Mouse (Mus musculus): Measurements from ENCODE around the gene Tmem259. TPM values are rescaled to one million over a fixed set of nuclear protein-coding genes. Genes with fewer than 3 reads are reported as not detected.

The Tmem259 gene
- polyA plus RNA-seq, 3 experiments from 2014 or later = 2.0 to 2.5 (median 2.0) TPM

DNA sequence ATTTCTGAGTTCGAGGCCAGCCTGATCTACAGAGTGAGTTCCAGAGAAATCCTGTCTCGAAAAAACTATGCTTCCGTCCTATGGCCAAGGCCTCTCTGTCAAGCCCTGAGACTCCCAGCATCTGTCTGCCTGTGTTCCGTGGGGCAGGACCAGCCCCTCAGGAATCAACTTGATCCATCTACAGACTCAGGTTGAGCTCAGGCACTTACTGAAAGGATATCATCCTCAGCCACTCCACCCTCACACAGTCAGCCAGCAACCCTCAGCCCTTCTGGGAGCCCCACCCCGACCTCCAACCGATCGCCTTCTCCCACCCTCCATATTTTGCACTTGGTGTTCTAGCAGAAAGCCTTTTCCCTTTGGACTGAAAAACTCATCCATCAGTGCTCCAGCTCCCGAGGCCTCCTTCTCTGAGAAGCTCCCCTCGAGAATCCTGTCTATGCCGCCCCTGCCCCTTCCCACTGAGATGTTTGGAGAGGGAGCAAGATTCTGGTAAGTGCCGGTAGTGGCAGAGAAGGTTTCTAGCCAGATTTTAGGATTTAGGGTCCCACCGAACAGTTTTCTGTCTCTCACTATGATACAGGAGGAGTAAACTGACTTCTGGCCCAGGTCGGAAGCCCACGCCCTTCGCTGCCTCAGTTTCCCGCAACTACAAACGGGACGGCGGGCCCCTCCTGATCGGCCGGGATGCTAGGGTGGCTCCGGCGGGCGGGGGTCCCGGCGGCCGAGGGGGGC lies 3.8 kb upstream of the Tmem259 start:
- ATAC-seq = no peak

DNA sequence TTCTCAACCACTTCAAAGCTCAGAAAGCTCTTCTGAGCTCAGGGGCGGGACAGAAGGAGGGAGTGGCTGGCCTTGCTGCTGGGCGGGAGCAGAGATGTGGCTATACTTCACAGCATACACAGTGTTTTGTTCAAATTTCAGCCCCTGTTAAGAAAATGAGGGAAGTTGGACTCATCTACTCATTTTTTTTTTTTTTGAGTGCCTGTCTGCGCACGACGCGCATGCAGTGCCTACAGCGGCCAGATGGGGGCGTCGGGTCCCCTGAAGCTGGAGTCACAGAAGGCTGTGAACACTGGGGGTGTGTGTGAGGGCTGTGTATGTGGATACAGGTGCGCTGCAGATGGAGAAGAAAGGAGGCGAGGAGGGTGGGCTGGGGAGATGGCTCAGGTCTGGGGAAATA lies 2.8 kb upstream of the Tmem259 start:
- ATAC-seq = peak; percentile 5

DNA sequence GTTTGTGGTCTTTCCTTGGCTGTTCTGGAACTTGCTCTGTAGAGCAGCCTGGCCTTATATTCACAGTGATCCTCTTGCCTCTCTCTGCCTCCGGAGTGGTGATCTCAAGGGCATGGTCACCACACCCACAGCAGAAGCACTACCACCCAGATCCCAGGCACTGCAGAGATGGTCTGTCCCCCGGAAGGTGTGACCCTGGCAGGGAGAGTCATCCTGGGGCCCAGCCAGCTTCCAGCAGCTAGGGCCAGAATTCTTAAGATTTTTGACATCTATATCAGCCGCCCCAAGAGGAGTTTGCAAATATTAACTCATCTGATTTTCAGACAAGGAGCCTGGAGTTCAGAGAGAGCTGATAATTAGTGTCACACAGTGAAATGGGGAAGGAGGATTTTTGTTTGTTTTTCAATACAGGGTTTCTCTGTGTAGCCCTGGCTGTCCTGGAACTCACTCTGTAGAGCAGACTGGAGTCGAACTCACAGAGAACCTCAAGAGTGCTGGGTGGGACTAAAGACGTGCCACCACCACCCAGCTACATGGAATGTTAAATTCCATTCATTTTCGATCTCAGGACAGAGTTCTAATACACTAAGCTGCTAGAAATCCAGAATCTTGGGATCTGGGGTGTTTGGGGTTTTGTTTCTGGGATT lies 2.2 kb upstream of the Tmem259 start:
- ATAC-seq = no peak

DNA sequence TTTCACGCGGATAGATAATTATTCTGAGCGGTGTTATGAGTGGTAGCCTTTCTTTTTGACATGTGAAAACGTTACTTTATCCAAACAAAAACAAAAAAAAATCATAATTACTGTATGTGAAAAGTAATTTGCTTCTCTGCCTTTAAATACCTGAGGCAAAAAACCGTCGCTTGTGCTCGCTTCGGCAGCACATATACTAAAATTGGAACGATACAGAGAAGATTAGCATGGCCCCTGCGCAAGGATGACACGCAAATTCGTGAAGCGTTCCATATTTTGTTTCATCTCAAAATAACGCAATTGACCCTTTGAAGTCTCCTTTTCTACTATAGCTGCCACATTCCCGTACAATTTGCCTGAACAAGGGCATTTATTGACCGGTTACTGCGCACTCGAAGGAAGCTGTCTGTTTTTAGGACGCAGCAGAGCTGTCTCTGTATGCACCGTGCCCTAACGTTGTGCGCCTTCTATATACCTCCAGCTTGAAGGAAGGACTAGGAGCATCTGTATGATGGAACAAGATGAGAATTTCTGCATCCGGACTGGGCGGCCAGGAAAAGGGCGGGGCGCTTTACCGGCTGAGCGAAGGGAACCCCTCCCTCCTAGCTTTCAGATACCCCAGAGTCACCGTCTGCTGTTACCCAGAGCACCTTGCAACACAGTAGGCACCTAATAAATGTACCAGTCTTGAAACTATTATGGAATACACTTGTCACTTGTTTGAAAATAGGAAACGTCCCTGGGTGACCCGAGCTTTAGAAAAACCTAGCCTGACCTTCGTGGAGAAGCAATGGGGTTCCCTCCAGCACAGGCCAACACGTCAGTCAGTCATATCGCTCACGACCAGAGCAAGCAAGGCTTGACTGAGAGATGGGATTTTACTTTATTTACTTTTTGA lies 1.5 kb upstream of the Tmem259 start:
- peak; percentile 23 for ATAC-seq

DNA sequence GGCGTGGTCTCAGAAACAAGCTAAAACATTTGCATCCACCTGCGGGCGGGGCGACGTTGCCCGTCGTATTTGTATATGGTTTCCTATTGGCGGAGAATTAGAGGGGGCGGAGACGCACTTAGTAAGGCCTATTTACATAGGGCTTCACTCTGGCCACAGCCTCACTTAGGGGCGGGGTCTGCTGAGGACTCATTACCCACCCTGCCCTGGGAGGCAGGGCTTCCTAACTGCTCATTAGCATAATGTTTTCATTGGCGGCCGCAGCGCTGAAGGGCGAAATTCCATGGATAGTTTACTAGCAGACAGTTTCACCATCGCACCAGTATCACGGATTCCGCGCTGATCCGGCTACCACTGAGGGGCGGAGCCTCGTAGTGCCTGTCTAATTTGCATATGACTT lies 741 bp upstream of the Tmem259 start:
- peak; percentile 79 for ATAC-seq

DNA sequence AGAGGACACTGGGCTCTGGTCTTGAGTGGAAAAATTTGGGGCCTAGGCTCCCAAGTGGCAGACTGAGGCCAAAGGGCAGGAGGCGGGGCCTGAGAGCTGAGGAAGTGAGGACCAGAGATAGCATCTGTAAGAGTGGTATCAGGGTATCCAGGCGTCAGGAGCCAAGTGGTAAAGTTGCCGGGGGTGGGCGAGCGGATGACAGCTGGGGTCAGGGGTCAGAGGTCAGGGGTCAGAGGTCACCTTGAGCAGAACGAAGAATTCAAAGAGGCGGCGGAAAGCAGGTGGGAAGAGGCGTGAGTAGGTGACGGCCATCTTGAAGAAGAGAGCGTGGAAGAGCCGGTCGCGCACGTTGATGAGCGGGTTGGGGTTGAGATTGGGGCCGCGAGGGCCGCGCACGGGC lies 460 bp downstream of the Tmem259 start:
- no peak for ATAC-seq

DNA sequence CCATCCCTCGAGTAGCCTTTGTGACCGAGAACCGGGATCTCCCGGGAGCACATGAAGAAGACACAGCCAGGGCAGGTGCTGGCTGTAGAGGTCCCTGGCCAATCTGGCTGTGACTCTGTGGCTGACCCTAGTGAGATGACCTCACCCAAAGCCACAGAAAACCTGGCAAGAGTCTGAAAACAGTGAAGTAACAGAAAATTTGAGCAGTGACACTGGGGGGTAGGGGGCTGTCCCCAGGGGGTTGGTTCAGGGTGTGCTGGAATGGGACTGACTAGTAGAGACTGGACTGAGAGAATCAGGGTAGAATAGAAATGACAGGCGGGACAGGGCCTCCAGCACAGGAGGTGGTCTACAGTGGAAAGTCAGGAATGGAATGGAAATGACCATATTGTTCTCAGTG lies 925 bp downstream of the Tmem259 start:
- ATAC-seq = no peak

DNA sequence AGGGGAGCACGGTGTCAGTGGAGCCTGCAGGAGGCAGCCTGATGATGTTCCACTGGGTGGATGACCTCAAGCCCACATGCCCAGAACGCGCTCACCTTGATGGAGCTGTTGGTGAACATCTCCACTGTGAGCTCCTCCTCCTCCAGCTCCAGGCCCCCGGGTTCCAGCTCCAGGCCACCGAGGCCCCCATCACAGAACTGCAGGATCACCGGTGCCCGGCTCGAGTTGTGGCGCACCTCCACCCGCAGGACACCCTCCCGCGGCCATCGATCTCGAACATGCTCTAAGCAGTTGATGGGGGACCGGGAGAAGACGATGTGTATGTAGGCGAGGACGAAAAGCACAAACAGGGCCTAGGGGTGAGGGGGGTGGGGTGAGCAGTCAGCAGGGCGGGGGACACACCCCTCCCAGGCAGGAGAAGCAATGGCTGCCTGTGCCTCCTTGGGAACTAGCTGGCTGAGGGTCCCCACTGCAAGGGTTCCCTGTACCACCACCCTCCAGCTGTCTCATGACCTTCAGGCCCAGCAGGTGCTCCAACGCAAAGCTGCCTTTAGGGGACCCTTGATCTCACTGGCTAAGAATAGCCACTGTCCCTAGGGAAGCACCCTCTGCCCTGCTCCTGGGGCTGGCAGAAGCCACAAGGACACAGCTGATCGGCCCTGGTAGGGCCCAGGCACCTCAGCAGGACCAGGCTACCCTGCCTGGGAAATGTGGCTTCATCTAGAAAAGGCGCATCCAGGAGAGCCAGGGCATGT lies 4.6 kb downstream of the Tmem259 start:
- no peak for ATAC-seq

DNA sequence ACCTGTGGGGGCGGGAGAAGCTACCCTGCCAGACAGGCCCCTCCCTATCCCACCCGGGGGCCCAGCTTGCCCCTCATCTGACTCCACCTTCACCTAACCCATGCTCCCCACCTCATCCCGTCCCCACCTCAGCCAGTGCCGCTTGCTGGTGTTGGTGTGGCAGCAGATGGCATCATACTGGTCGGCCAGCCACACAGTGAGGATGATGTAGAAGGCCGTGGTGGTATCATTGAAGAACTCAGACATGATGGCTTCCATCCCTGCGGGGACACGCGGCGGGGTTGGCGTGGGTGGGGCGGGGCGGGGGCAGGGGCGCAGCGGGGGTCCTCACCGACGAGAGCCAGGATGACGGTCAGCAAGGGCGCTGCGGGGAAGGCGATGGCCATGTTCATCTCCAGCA lies 6.1 kb downstream of the Tmem259 start:
- no peak for ATAC-seq

DNA sequence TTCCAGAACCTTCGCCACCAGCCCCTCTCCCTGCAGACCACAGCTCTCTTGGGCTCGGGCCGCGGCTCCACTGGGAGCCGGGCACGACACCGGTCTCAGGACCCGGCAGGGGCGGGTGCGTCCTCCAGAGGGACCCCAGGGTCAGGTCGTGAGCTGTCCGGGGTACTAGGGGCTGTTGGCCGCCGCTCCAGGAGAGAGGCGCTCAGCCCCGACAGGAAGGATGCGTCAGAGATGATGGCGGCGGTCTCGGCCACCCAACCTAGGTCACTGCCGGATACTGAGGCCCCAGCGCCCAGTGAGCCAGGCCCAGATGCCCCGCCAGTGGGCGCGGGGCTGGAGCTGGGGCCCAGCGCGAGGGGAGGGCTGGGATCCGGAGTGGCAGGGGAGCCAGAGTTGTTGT lies 6.8 kb downstream of the Tmem259 start:
- ATAC-seq = no peak

DNA sequence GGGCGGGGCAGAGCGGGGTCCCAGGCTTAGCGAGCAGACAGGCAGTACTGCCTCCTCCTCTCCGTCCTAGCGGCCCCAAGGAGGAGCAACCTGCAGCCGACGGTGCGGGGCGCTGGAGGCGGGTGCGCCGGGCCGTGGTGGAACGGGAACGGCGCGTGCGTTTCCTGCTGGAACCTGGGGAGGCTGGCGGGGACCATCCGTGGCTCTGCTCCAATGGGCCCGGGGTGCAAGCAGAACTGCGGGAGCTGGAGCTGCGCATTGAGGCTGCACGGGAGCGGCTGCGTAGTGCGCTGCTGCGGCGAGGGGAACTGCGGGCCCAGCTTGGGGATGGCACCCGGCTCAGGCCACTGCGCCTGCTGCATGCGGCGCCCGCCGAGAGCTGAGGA lies 7.4 kb downstream of the Tmem259 start:
- no peak for ATAC-seq

DNA sequence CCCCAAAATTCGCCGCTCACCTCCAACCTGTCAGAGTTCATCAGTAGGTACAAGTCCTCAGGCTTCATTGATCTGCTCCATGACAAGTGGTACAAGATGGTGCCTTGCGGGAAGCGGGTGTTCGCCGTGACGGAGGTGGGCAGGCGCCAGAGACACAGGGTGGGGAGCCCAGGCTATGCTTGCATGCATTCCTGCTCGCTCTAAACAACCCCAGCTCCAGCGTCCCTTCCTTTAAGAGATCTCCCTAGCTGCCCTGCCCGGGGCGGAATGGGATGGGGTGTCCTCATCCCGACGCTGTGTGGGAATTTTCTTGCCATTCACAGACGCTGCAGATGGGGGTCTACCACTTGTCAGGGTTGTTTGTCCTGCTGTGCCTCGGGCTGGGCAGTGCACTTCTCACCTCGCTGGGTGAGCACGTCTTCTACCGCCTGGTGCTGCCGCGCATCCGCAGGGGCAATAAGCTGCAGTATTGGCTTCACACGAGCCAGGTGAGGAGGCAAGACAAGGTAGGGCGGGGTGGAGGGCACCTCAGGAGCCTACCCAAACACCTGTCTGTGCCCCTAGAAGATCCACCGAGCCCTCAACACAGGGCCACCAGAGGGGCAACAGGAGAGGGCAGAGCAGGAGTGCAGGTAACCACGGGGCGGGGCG lies 7.9 kb downstream of the Tmem259 start:
- ATAC-seq = no peak

DNA sequence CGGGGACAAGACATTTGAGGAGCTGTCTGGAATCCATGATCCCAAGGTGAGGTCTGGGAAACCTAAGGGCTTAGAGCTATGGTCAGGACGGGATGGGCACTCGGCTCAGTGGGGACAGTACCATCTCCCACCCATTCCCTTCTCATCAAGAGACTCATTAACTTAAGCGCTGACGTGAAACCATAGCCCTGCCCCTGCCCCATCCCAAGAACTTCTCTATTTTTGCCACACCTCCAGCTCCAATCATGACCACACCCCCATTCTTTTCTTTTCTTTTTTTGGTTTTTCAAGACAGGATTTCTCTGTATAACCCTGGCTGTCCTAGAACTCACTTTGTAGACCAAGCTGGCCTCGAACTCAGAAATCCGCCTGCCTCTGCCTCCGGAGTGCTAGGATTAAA lies 9.5 kb downstream of the Tmem259 start:
- ATAC-seq = no peak

DNA sequence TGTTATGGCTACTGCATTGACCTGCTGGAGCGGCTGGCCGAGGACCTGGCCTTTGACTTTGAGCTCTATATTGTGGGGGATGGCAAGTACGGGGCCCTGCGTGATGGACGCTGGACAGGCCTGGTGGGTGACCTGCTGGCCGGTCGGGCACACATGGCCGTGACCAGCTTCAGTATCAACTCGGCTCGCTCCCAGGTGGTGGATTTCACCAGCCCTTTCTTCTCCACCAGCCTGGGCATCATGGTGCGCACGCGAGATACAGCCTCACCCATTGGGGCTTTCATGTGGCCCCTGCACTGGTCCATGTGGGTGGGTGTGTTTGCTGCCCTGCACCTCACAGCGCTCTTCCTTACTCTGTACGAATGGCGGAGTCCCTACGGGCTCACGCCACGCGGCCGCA lies 10.0 kb downstream of the Tmem259 start:
- ATAC-seq = no peak

DNA sequence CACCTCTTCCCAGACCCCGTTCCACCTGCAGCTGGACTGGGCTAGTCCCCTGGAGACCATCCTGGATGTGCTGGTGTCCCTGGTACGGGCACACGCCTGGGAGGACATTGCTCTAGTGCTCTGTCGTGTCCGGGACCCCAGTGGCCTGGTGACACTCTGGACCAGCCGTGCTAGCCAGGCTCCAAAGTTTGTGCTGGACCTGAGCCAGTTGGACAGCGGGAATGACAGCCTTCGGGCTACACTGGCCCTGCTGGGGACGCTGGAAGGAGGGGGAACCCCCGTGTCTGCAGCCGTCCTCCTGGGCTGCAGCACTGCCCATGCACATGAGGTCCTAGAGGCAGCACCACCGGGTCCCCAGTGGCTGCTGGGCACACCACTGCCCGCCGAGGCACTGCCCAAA lies 11.3 kb downstream of the Tmem259 start:
- ATAC-seq = no peak

DNA sequence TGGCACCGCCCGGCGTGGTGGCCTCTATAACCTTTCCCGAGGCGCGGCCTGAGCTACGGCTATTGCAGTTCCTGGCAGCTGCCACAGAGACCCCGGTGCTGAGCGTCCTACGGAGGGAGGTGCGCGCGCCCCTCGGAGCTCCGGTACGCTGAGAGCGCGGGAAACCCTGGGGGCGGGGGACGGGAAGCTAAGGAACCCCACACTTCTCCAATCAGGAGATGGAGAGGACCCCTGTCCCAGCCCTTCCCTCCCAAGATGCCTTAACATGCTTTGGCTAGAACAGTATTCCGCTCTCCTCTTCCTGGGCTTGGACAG lies 13.0 kb downstream of the Tmem259 start:
- ATAC-seq = no peak

DNA sequence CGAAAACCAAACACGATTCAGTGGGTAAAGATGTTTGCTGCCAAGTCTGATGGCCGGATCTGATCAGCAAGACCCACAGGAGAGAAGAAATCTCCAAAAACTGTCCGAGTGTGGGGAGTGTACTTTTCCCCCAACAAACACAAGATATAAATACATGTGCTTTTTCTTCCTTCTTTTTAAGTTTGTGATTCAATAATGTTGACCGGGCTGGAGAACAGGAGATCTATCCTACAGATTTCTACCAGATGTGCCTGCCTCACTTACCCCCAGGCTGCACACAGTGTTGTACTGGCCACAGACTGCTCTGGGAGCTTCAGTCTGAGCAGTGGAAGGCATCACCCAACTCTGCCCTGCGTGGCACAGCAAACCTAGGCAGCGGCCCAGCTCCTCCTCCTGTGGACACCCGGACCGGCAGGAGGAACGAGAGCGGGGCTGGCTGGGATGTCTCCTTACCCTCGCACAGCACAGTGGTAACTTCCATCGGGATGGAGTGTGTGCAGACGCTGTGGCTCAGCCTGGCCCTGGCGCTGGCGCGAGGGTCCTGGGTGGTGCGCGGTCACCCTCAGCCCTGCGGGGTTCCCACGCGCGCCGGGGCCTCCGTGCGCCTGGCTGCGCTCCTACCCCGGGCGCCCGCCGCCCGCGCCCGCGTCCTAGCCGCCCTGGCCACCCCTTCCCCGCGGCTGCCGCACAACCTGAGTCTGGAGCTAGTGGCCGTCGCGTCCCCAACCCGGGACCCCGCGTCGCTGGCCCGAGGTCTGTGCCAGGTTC lies 13.5 kb downstream of the Tmem259 start, which contains the start of gene Grin3b:
TSS of gene Grin3b (plus strand) at position 301 of the 768 bp plus-strand sequence.
- ATAC-seq = no peak

DNA sequence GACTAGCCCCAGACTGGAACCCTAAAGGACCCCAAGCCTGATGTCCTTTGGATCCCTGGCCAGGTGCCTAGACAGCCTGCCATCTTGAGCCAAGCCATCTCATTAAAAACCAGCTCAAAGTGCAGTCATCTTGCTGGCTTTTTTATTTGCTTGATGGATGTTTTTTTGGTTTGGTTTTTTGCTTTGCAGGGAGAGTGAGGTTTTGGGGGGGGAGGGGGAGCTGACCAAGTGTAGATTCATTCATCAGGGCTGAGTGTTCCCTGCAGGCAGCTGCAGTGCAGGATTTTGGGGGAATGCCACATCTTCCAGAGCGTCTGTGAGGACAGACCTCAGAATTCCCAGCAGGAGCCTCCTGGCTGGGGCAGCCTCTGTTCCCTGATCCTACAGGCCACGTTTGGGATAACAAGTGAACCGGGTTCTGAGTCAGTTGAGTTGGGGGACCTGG lies 15.0 kb downstream of the Tmem259 start:
- ATAC-seq = no peak

DNA sequence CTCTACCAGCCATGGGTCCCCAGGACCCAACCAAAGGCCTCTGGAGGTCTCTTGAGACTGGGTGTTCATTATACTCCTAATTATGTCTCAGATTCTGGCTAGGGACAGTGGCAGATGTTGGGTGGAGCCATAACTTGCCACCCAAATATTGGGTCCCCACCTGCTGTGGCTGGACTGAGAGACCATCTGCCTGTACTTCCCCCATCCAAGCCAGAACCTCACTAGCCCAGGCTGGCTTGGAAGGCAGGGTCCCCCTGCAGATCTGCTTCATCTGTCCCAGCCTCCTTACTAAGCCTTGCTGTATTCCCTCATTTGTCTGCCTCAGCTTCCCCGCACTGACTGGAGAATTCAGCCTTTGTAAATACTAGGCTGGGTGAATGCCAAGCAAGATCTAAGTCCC lies 15.9 kb downstream of the Tmem259 start:
- no peak for ATAC-seq

DNA sequence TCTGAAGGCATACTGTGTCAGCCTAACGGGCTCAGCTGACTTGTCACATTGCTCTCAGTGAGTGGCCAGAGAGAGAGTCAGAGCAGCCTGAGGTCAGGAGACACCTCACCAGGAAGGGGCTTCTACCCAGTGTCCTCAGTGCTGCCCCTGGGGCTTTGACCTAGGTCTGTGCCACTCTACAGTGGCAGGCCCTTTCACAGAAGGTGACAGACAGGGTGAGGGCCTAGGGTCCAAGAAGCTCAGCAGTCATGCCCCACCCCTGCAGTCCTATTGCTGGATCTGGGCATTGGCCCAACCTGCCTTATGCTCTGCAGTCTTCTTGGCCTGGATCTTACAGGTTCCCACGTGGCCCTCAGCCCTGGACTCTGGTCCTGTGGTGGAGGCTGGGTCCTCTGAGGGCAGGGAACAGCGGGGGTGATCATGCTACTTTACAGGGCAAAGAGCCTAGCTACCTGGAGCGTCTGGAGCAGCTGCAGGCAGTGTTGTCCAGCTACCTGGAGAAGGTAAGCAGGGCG lies 17.2 kb downstream of the Tmem259 start:
- no peak for ATAC-seq

DNA sequence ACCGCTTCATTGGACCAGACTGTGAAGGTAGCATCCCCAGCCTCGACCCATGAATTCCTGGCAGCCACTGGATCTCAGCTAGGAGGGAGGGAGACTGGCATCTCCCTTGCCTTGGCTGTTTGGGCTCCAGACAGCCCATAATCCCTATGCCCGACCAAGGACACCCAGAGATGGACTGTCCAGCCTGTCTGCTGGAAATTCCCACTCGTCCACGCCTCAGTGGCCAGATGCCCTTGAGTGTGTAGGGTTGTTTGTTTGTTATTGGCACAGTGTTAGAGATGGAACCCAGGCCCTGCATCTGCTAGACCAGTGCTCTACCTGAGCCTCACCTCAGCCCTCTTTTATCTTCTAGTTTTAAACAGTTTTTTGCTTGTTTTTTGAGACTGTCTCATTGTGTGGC lies 18.8 kb downstream of the Tmem259 start:
- ATAC-seq = no peak

Data from inflammation-experienced regulatory T-cells, adult 6 months (primary cell).